8 mouse cellular contexts compared by ENCODE assay signal in genomic region chr4:141406516-141407299, GRCm38 (mm10). TPM values are rescaled to one million over a fixed set of nuclear protein-coding genes. Genes with fewer than 3 reads are reported as not detected.
DNase-seq lines count a peak whose midpoint lies in the region; ATAC-seq and TF ChIP-seq lines count a peak whose summit lies in the region.

No protein-coding gene starts in this region.

- 23% methylated on average over 14 of the region's 14 CpGs for WGBS in heart, postnatal 0 days

- H3K4me3 ChIP-seq in layer of hippocampus, adult 2 months = no peak overlapping the region
- H3K4me3 ChIP-seq in ES-Bruce4 (ENCODE audit: low read depth, low read length) = no peak overlapping the region
- no peak overlapping the region for H3K4me3 ChIP-seq in heart, postnatal 0 days (ENCODE audit: low read depth, low read length)

- DNase-seq in layer of hippocampus, adult 2 months (ENCODE audit: low spot score in 2 of 2) = no peak
- no peak for DNase-seq in layer of hippocampus, adult 18-20 months (ENCODE audit: low spot score in 2 of 2)
- DNase-seq in heart, postnatal 0 days (ENCODE audit: low spot score) = peak; percentile 87
- peak; percentile 49 for DNase-seq in lung, postnatal 25 days (ENCODE audit: low spot score)
- no peak for DNase-seq in left cerebral cortex, adult 8-10 months (ENCODE audit: low spot score in 2 of 2)
- DNase-seq in layer of hippocampus, postnatal 36 days = no peak

- TF ChIP-seq CTCF in layer of hippocampus, adult 2 months (conservative IDR thresholded peaks at IDR 0.05) = peak; percentile 76
- TF ChIP-seq CTCF in ES-Bruce4 (IDR thresholded peaks at IDR 0.05; ENCODE audit: low read depth, low read length) = peak; percentile 46
- TF ChIP-seq CTCF in heart, postnatal 0 days (IDR thresholded peaks at IDR 0.05; ENCODE audit: low read depth) = peak; percentile 92

- H3K36me3 ChIP-seq in ES-Bruce4 (ENCODE audit: control insufficient read depth, insufficient read depth, low read length, poor library complexity, severe bottlenecking) = no peaks in the 10 kb centered on the region
- no peaks in the 10 kb centered on the region for H3K36me3 ChIP-seq in heart, postnatal 0 days (replicated peaks; ENCODE audit: control insufficient read depth, insufficient read depth, low read length)

- TF ChIP-seq EP300 in ES-Bruce4 (IDR thresholded peaks at IDR 0.05; ENCODE audit: insufficient read depth, low read depth, low read length) = no peak
- TF ChIP-seq EP300 in heart, postnatal 0 days (IDR thresholded peaks at IDR 0.05; ENCODE audit: low read depth) = no peak

- H3K9ac ChIP-seq in ES-Bruce4 (ENCODE audit: low read depth, poor library complexity, severe bottlenecking) = no peak overlapping the region
- 0 out of 2 replicates have a peak overlapping the region, but pooled peaks have one; percentile 20 for H3K9ac ChIP-seq in heart, postnatal 0 days (replicated peaks; ENCODE audit: low read depth, low read length)

- no peaks in the 10 kb centered on the region for H3K27me3 ChIP-seq in ES-Bruce4 (ENCODE audit: control insufficient read depth, insufficient read depth, low read length, poor library complexity, severe bottlenecking)
- H3K27me3 ChIP-seq in heart, postnatal 0 days (ENCODE audit: control insufficient read depth, insufficient read depth, low read length) = no peaks in the 10 kb centered on the region

- no peak for TF ChIP-seq POLR2A in ES-Bruce4 (IDR thresholded peaks at IDR 0.05; ENCODE audit: insufficient read depth, low read length)

- H3K4me1 ChIP-seq in ES-Bruce4 (ENCODE audit: control insufficient read depth, insufficient read depth, low read length) = no peaks in the 10 kb centered on the region
- H3K4me1 ChIP-seq in heart, postnatal 0 days (ENCODE audit: control insufficient read depth, insufficient read depth) = peaks cover 19% of the 10 kb centered on the region

- H3K4me2 ChIP-seq in heart, postnatal 0 days (ENCODE audit: low read depth, low read length) = no peak overlapping the region

- H3K27ac ChIP-seq in layer of hippocampus, adult 2 months = no peak overlapping the region
- no peak overlapping the region for H3K27ac ChIP-seq in ES-Bruce4 (ENCODE audit: insufficient read depth, low read length)
- H3K27ac ChIP-seq in heart, postnatal 0 days (ENCODE audit: low read depth) = peak overlapping the region; percentile 53

- ATAC-seq in common myeloid progenitor, adult 5-6 weeks (replicated peaks; ENCODE audit: low read depth, poor library complexity, severe bottlenecking) = peak; percentile 83
- peak; percentile 77 for ATAC-seq in heart, postnatal 0 days (ENCODE audit: insufficient read depth, low read depth)

- no peaks in the 10 kb centered on the region for H3K9me3 ChIP-seq in ES-Bruce4 (replicated peaks; ENCODE audit: control insufficient read depth, insufficient read depth, low read length, poor library complexity, severe bottlenecking)
- H3K9me3 ChIP-seq in heart, postnatal 0 days (replicated peaks; ENCODE audit: control insufficient read depth, low read length) = no peaks in the 10 kb centered on the region

RNA-seq across cellular contexts. Expression of gene Clcnka, which starts 8.2 kb away (rescaled TPM):
- not detected for total RNA-seq in layer of hippocampus, adult 2 months (2021)
- not detected for total RNA-seq in layer of hippocampus, adult 18-20 months (2021)
- not detected in 2 replicates for polyA plus RNA-seq in ES-Bruce4 (2011; ENCODE audit: insufficient read depth, insufficient read length, low read depth, missing spikeins)
- total RNA-seq in common myeloid progenitor, adult 5-6 weeks (2017) = not detected in 2 replicates
- total RNA-seq in heart, postnatal 0 days (2014; rRNA removed; ENCODE audit: low replicate concordance) = not detected in 2 replicates
- polyA plus RNA-seq in heart, postnatal 0 days (2015; fragmentation: Nextera tagmentation; extraction: Ambion mirVana) = not detected in 2 replicates
- total RNA-seq in left cerebral cortex, adult 8-10 months (2022) = 1 to 10 TPM in 1 of 4 experiments, under 1 TPM in 1, not detected in 2; 0.39 to 1.8 TPM
- not detected for total RNA-seq in layer of hippocampus, postnatal 36 days (2021)

RNA-seq across cellular contexts. Expression of gene Clcnkb, which starts 9.1 kb away (rescaled TPM):
- total RNA-seq in layer of hippocampus, adult 2 months (2021) = not detected
- not detected for total RNA-seq in layer of hippocampus, adult 18-20 months (2021)
- polyA plus RNA-seq in ES-Bruce4 (2011; ENCODE audit: insufficient read depth, insufficient read length, low read depth, missing spikeins) = 1.0 and 1.5 TPM in 2 replicates
- total RNA-seq in common myeloid progenitor, adult 5-6 weeks (2017) = not detected in 2 replicates
- 0.23 and 0.65 TPM in 2 replicates for total RNA-seq in heart, postnatal 0 days (2014; rRNA removed; ENCODE audit: low replicate concordance)
- polyA plus RNA-seq in heart, postnatal 0 days (2015; fragmentation: Nextera tagmentation; extraction: Ambion mirVana) = 0.58 and 0.87 TPM in 2 replicates
- under 1 TPM in 1 of 4 experiments, not detected in 3; 0.74 TPM for total RNA-seq in left cerebral cortex, adult 8-10 months (2022)
- not detected for total RNA-seq in layer of hippocampus, postnatal 36 days (2021)

RNA-seq across cellular contexts. Expression of gene Hspb7, which starts 13.9 kb away (rescaled TPM):
- total RNA-seq in layer of hippocampus, adult 2 months (2021) = under 1 TPM in 1 of 2 experiments, not detected in 1; 0.12 TPM
- total RNA-seq in layer of hippocampus, adult 18-20 months (2021) = not detected
- 0.40 TPM in 1 of 2 replicates, not detected in the other for polyA plus RNA-seq in ES-Bruce4 (2011; ENCODE audit: insufficient read depth, insufficient read length, low read depth, missing spikeins)
- not detected in 2 replicates for total RNA-seq in common myeloid progenitor, adult 5-6 weeks (2017)
- total RNA-seq in heart, postnatal 0 days (2014; rRNA removed; ENCODE audit: low replicate concordance) = 556 and 673 TPM in 2 replicates
- polyA plus RNA-seq in heart, postnatal 0 days (2015; fragmentation: Nextera tagmentation; extraction: Ambion mirVana) = 195 and 203 TPM in 2 replicates
- under 1 TPM; 0.30 to 0.97 (median 0.73) TPM for total RNA-seq in left cerebral cortex, adult 8-10 months (2022)
- total RNA-seq in layer of hippocampus, postnatal 36 days (2021) = not detected

RNA-seq across cellular contexts. Expression of gene Srarp, which starts 29.2 kb away (rescaled TPM):
- 1 to 10 TPM; 4.1 to 5.3 TPM for total RNA-seq in layer of hippocampus, adult 2 months (2021)
- total RNA-seq in layer of hippocampus, adult 18-20 months (2021) = 1 to 10 TPM; 2.4 to 3.9 TPM
- not detected in 2 replicates for polyA plus RNA-seq in ES-Bruce4 (2011; ENCODE audit: insufficient read depth, insufficient read length, low read depth, missing spikeins)
- total RNA-seq in common myeloid progenitor, adult 5-6 weeks (2017) = not detected in 2 replicates
- total RNA-seq in heart, postnatal 0 days (2014; rRNA removed; ENCODE audit: low replicate concordance) = not detected in 2 replicates
- not detected in 2 replicates for polyA plus RNA-seq in heart, postnatal 0 days (2015; fragmentation: Nextera tagmentation; extraction: Ambion mirVana)
- total RNA-seq in left cerebral cortex, adult 8-10 months (2022) = 1 to 10 TPM; 2.8 to 4.9 (median 3.0) TPM
- total RNA-seq in layer of hippocampus, postnatal 36 days (2021) = 1 to 10 TPM; 4.7 to 5.1 TPM

RNA-seq across cellular contexts. Expression of gene Zbtb17, which starts 37.7 kb away (rescaled TPM):
- 10 to 100 TPM; 33.8 to 34.6 TPM for total RNA-seq in layer of hippocampus, adult 2 months (2021)
- 10 to 100 TPM; 32.4 to 36.4 TPM for total RNA-seq in layer of hippocampus, adult 18-20 months (2021)
- polyA plus RNA-seq in ES-Bruce4 (2011; ENCODE audit: insufficient read depth, insufficient read length, low read depth, missing spikeins) = 16.4 and 17.1 TPM in 2 replicates
- total RNA-seq in common myeloid progenitor, adult 5-6 weeks (2017) = 15.0 and 19.4 TPM in 2 replicates
- total RNA-seq in heart, postnatal 0 days (2014; rRNA removed; ENCODE audit: low replicate concordance) = 28.1 and 32.7 TPM in 2 replicates
- polyA plus RNA-seq in heart, postnatal 0 days (2015; fragmentation: Nextera tagmentation; extraction: Ambion mirVana) = 16.2 and 18.1 TPM in 2 replicates
- 10 to 100 TPM; 36.7 to 42.0 (median 38.0) TPM for total RNA-seq in left cerebral cortex, adult 8-10 months (2022)
- total RNA-seq in layer of hippocampus, postnatal 36 days (2021) = 10 to 100 TPM; 34.1 to 34.9 TPM

Comparison
In these comparisons a context has a peak if more than half of its experiments do, and no peak if none do; other contexts are left out.
1. DNase-seq: peak in heart, postnatal 0 days (single experiment) and lung, postnatal 25 days (single experiment); none in layer of hippocampus, adult 2 months (0 of 2), layer of hippocampus, adult 18-20 months (0 of 2), left cerebral cortex, adult 8-10 months (0 of 2) and layer of hippocampus, postnatal 36 days (0 of 2).
2. RNA of gene Hspb7, which starts 13.9 kb away (total RNA-seq): 556 to 673 TPM in heart, postnatal 0 days; 0.30 to 0.97 TPM in left cerebral cortex, adult 8-10 months, 0.12 TPM in layer of hippocampus, adult 2 months, not detected in layer of hippocampus, postnatal 36 days, not detected in layer of hippocampus, adult 18-20 months and not detected in common myeloid progenitor, adult 5-6 weeks; every median in the first group is over 100 times any median in the second.
3. Peak in every context shown above with its lines, with median percentiles within 50 percentile points of each other: CTCF ChIP-seq.